Mouse (Mus musculus): Measurements from ENCODE around the gene Wnt8b. TPM values are rescaled to one million over a fixed set of nuclear protein-coding genes. Genes with fewer than 3 reads are reported as not detected.

The Wnt8b gene
- polyA plus RNA-seq, 1 experiment from 2014 or later: not detected

- no peak overlapping the region for H3K4me2 ChIP-seq (ENCODE audit: low read length)
- no peak overlapping the region for H3K9ac ChIP-seq (ENCODE audit: low read length)
- H3K4me1 ChIP-seq (ENCODE audit: control insufficient read depth in 2 of 2, insufficient read depth in 2 of 2, low read length in 2 of 2): no peaks in the 10 kb centered on the region
- WGBS: 73% methylated on average over 10 of the region's 10 CpGs
- no peak overlapping the region for H3K4me3 ChIP-seq (ENCODE audit: control insufficient read depth in 1 of 2, insufficient read depth in 1 of 2, low read depth in 1 of 2, low read length in 2 of 2)
- no peaks in the 10 kb centered on the region for H3K9me3 ChIP-seq (ENCODE audit: control insufficient read depth, low read length)
- ATAC-seq (ENCODE audit: insufficient number of reproducible peaks, insufficient read depth, low FRiP score, low read depth): no peak
- H3K36me3 ChIP-seq (ENCODE audit: control insufficient read depth, insufficient read depth, low read length): no peaks in the 10 kb centered on the region
- peaks cover 24% of the 10 kb centered on the region for H3K27me3 ChIP-seq (ENCODE audit: control insufficient read depth, insufficient read depth, low read length)
- H3K27ac ChIP-seq (replicated peaks in 1 of 2; ENCODE audit: control insufficient read depth in 1 of 2, insufficient read depth in 1 of 2, low read depth in 2 of 2, low read length in 2 of 2): no peak overlapping the region
These were observed 3.7 kb downstream of the Wnt8b start for GRCm38 (mm10) chr19:44496941-44497340.

GRCm38 (mm10) chr19:44498936-44499335 lies 5.7 kb downstream of the Wnt8b start:
- no peaks in the 10 kb centered on the region for H3K36me3 ChIP-seq (ENCODE audit: control insufficient read depth, insufficient read depth, low read length)
- no peak for ATAC-seq (ENCODE audit: insufficient number of reproducible peaks, insufficient read depth, low FRiP score, low read depth)
- H3K27ac ChIP-seq (replicated peaks in 1 of 2; ENCODE audit: control insufficient read depth in 1 of 2, insufficient read depth in 1 of 2, low read depth in 2 of 2, low read length in 2 of 2): no peak overlapping the region
- no peaks in the 10 kb centered on the region for H3K9me3 ChIP-seq (ENCODE audit: control insufficient read depth, low read length)
- H3K9ac ChIP-seq (ENCODE audit: low read length): no peak overlapping the region
- H3K4me1 ChIP-seq (ENCODE audit: control insufficient read depth in 2 of 2, insufficient read depth in 2 of 2, low read length in 2 of 2): peaks cover 0 to 5% of the 10 kb centered on the region in 2 experiments; a peak in 1 of 4 replicates
- peaks cover 22% of the 10 kb centered on the region for H3K27me3 ChIP-seq (ENCODE audit: control insufficient read depth, insufficient read depth, low read length)
- 63% methylated on average over 6 of the region's 6 CpGs for WGBS
- no peak overlapping the region for H3K4me3 ChIP-seq (ENCODE audit: control insufficient read depth in 1 of 2, insufficient read depth in 1 of 2, low read depth in 1 of 2, low read length in 2 of 2)
- H3K4me2 ChIP-seq (ENCODE audit: low read length): no peak overlapping the region

- Histone ChIP-seq H3K4me1 (ENCODE audit: control insufficient read depth in 2 of 2, insufficient read depth in 2 of 2, low read length in 2 of 2) (peaks cover 0 to 5% of the 10 kb centered on the region in 2 experiments; a peak in 1 of 4 replicates), H3K36me3 (ENCODE audit: control insufficient read depth, insufficient read depth, low read length) (no peaks in the 10 kb centered on the region), H3K9ac (ENCODE audit: low read length) (no peak overlapping the region), H3K27me3 (ENCODE audit: control insufficient read depth, insufficient read depth, low read length) (peaks cover 22% of the 10 kb centered on the region), H3K9me3 (ENCODE audit: control insufficient read depth, low read length) (no peaks in the 10 kb centered on the region), H3K4me2 (ENCODE audit: low read length) (no peak overlapping the region), H3K4me3 (ENCODE audit: control insufficient read depth in 1 of 2, insufficient read depth in 1 of 2, low read depth in 1 of 2, low read length in 2 of 2) (no peak overlapping the region), H3K27ac (replicated peaks in 1 of 2; ENCODE audit: control insufficient read depth in 1 of 2, insufficient read depth in 1 of 2, low read depth in 2 of 2, low read length in 2 of 2) (no peak overlapping the region)
- no peak for ATAC-seq (ENCODE audit: insufficient number of reproducible peaks, insufficient read depth, low FRiP score, low read depth)
- WGBS: 70% methylated on average over 5 of the region's 5 CpGs
These were observed 7.0 kb downstream of the Wnt8b start for GRCm38 (mm10) chr19:44500240-44500639.

DNA sequence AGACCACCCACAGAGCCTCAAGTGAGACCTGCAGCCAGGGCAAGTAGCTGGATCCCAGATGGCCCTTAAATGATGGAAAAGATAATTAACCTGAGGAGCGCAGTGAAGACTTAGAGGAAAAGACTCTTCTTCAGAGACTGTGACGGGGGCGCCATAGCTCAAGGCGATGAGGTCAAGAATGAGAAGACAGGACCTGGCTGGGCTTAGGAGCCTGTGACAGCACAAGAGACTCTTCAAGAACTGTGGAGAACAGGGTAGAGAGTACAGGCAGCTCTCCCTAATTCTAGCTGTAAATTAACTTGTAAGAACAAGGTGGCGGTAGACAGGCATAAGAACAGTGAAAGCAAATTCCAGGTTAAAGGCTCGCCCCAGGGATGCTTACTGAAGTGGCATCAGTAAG lies 8.7 kb downstream of the Wnt8b start:
- Histone ChIP-seq H3K36me3 (ENCODE audit: control insufficient read depth, insufficient read depth, low read length) (no peaks in the 10 kb centered on the region), H3K27me3 (ENCODE audit: control insufficient read depth, insufficient read depth, low read length) (peaks cover 21% of the 10 kb centered on the region), H3K27ac (replicated peaks in 1 of 2; ENCODE audit: control insufficient read depth in 1 of 2, insufficient read depth in 1 of 2, low read depth in 2 of 2, low read length in 2 of 2) (no peak overlapping the region), H3K9ac (ENCODE audit: low read length) (no peak overlapping the region), H3K4me2 (ENCODE audit: low read length) (no peak overlapping the region), H3K9me3 (ENCODE audit: control insufficient read depth, low read length) (no peaks in the 10 kb centered on the region), H3K4me1 (ENCODE audit: control insufficient read depth in 2 of 2, insufficient read depth in 2 of 2, low read length in 2 of 2) (peaks cover 0 to 5% of the 10 kb centered on the region in 2 experiments; a peak in 1 of 4 replicates), H3K4me3 (ENCODE audit: control insufficient read depth in 1 of 2, insufficient read depth in 1 of 2, low read depth in 1 of 2, low read length in 2 of 2) (no peak overlapping the region)
- ATAC-seq (ENCODE audit: insufficient number of reproducible peaks, insufficient read depth, low FRiP score, low read depth): no peak
- WGBS: 69% methylated on average over 6 of the region's 6 CpGs

DNA sequence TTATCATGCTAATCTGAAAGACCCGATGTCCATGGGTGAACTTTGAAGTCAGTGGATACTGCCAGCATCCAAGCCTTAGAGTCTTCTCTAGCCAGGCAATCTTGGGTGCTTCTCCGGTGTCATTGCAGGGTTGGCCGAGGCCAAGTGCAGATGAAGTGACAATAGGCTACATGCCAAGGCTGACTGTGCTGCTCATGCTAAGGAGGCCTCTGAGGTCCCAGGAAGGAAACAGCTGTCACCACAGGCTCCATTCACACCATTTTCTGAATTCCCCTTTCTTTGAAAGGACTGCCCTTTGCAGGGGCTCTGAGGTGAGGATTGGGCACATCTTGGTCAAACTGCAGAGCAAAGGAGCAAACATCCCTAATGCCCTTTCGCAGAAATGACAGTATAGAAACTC lies 9.5 kb downstream of the Wnt8b start:
- Histone ChIP-seq H3K27me3 (ENCODE audit: control insufficient read depth, insufficient read depth, low read length) (peaks cover 26% of the 10 kb centered on the region), H3K9ac (ENCODE audit: low read length) (no peak overlapping the region), H3K4me3 (ENCODE audit: control insufficient read depth in 1 of 2, insufficient read depth in 1 of 2, low read depth in 1 of 2, low read length in 2 of 2) (no peak overlapping the region), H3K4me1 (ENCODE audit: control insufficient read depth in 2 of 2, insufficient read depth in 2 of 2, low read length in 2 of 2) (peaks cover 0 to 5% of the 10 kb centered on the region in 2 experiments; a peak in 1 of 4 replicates), H3K4me2 (ENCODE audit: low read length) (no peak overlapping the region), H3K9me3 (ENCODE audit: control insufficient read depth, low read length) (no peaks in the 10 kb centered on the region), H3K27ac (replicated peaks in 1 of 2; ENCODE audit: control insufficient read depth in 1 of 2, insufficient read depth in 1 of 2, low read depth in 2 of 2, low read length in 2 of 2) (no peak overlapping the region), H3K36me3 (ENCODE audit: control insufficient read depth, insufficient read depth, low read length) (no peaks in the 10 kb centered on the region)
- ATAC-seq (ENCODE audit: insufficient number of reproducible peaks, insufficient read depth, low FRiP score, low read depth): no peak
- 52% methylated on average over 4 of the region's 4 CpGs for WGBS

GRCm38 (mm10) chr19:44510534-44511175 lies 17.4 kb downstream of the Wnt8b start:
- Histone ChIP-seq H3K9me3 (ENCODE audit: control insufficient read depth, low read length) (no peaks in the 10 kb centered on the region), H3K9ac (ENCODE audit: low read length) (no peak overlapping the region), H3K27ac (replicated peaks in 1 of 2; ENCODE audit: control insufficient read depth in 1 of 2, insufficient read depth in 1 of 2, low read depth in 2 of 2, low read length in 2 of 2) (no peak overlapping the region), H3K4me3 (ENCODE audit: control insufficient read depth in 1 of 2, insufficient read depth in 1 of 2, low read depth in 1 of 2, low read length in 2 of 2) (peak overlapping the region in 1 of 2 experiments; percentile 45; a peak in 2 of 4 replicates), H3K36me3 (ENCODE audit: control insufficient read depth, insufficient read depth, low read length) (no peaks in the 10 kb centered on the region), H3K4me2 (ENCODE audit: low read length) (peak overlapping the region; percentile 88), H3K27me3 (ENCODE audit: control insufficient read depth, insufficient read depth, low read length) (peaks cover 86% of the 10 kb centered on the region), H3K4me1 (ENCODE audit: control insufficient read depth in 2 of 2, insufficient read depth in 2 of 2, low read length in 2 of 2) (peaks cover 12% of the 10 kb centered on the region in 2 experiments)
- no peak for ATAC-seq (ENCODE audit: insufficient number of reproducible peaks, insufficient read depth, low FRiP score, low read depth)
- 8% methylated on average over 12 of the region's 12 CpGs for WGBS

GRCm38 (mm10) chr19:44511451-44512231 lies 18.4 kb downstream of the Wnt8b start:
- peak overlapping the region; percentile 45 to 54 for H3K4me3 ChIP-seq (ENCODE audit: control insufficient read depth in 1 of 2, insufficient read depth in 1 of 2, low read depth in 1 of 2, low read length in 2 of 2)

More at GRCm38 (mm10) chr19:44511451-44512231, 18.4 kb downstream of the Wnt8b start:
- Histone ChIP-seq H3K4me1 (ENCODE audit: control insufficient read depth in 2 of 2, insufficient read depth in 2 of 2, low read length in 2 of 2) (peaks cover 12% of the 10 kb centered on the region in 2 experiments), H3K4me2 (ENCODE audit: low read length) (peak overlapping the region; percentile 88), H3K9ac (ENCODE audit: low read length) (peak overlapping the region; percentile 49; the same call in 1 of the 2 replicates), H3K27ac (replicated peaks in 1 of 2; ENCODE audit: control insufficient read depth in 1 of 2, insufficient read depth in 1 of 2, low read depth in 2 of 2, low read length in 2 of 2) (no peak overlapping the region), H3K36me3 (ENCODE audit: control insufficient read depth, insufficient read depth, low read length) (no peaks in the 10 kb centered on the region), H3K9me3 (ENCODE audit: control insufficient read depth, low read length) (no peaks in the 10 kb centered on the region), H3K27me3 (ENCODE audit: control insufficient read depth, insufficient read depth, low read length) (peaks cover 85% of the 10 kb centered on the region)
- ATAC-seq (ENCODE audit: insufficient number of reproducible peaks, insufficient read depth, low FRiP score, low read depth): no peak; the same call in 1 of the 2 replicates
- WGBS: under 1% methylated on average over 66 of the region's 66 CpGs

Measured in heart, embryonic 14.5 days (tissue).